Mouse (Mus musculus) Muller cell, postnatal 12 days (primary cell): ENCODE measurements around the gene Apba1.

ENCODE experiments used
- DNase-seq: peaks from one replicate; pipeline ENCODE4 v3.0.0-alpha.2; 2015; ENCODE audit errors: inconsistent ontology term

The Apba1 gene

GRCm38 (mm10) chr19:23930826-23931225 lies 172.1 kb downstream of the Apba1 start:
- no peak for DNase-seq

DNA sequence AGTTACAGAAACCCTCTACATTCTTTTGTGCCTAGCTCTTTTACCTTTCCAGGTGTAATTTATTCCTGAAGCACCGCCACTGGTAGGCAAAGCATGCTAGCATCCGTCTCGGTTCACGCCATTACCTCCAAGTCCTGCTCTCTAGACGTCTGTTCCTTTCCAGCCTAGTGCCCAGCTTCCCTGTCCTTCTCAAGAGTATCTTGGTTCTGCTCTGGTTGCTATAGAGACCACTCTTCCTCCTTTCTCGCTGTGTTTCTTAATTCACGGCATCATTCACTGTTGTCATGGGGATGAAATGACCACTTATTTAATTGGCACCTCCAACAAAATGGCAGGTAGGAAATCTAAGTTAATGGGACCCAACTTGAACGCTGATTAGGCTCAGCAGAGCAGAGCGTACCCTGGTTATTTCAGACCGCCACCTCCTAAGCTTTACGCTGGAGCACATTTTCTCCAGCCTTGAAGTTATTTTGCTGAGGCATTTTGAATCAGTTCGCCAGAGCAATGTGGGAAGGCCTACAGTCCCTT lies 182.8 kb downstream of the Apba1 start:
- no peak for DNase-seq

GRCm38 (mm10) chr19:23942886-23943285 lies 184.2 kb downstream of the Apba1 start:
- no peak for DNase-seq

- no peak for DNase-seq
These were observed 187.5 kb downstream of the Apba1 start for GRCm38 (mm10) chr19:23946026-23946685.

GRCm38 (mm10) chr19:23946751-23947150 lies 188.1 kb downstream of the Apba1 start:
- no peak for DNase-seq

GRCm38 (mm10) chr19:23947871-23948270 lies 189.2 kb downstream of the Apba1 start:
- DNase-seq: no peak

GRCm38 (mm10) chr19:23948301-23949000 lies 189.8 kb downstream of the Apba1 start:
- peak; percentile 7 for DNase-seq

GRCm38 (mm10) chr19:23955461-23955860 lies 196.8 kb downstream of the Apba1 start:
- no peak for DNase-seq

- DNase-seq: no peak
These were observed 197.8 kb downstream of the Apba1 start for GRCm38 (mm10) chr19:23956299-23956975.

GRCm38 (mm10) chr19:23957563-23957962 lies 198.9 kb downstream of the Apba1 start:
- no peak for DNase-seq

DNA sequence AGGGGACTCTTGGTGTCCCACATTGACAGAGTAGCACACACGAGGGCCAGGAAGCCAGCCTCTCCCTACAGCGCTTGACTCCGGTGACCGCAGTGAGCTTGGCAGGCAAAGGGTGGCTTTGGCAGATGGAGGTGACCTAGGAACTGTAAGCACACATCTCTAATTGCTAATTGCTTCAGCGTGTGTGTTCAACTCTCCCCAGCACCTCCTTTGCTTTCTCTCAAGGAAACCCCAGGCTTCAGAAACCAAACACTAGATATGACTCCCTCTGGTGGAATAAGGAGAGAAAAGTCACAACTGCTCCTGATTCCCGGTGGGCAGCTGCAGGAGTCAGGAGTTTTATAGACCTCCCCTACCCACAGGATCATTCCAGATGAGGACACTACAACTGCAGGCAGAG lies 200.2 kb downstream of the Apba1 start:
- peak; percentile 11 for DNase-seq

DNA sequence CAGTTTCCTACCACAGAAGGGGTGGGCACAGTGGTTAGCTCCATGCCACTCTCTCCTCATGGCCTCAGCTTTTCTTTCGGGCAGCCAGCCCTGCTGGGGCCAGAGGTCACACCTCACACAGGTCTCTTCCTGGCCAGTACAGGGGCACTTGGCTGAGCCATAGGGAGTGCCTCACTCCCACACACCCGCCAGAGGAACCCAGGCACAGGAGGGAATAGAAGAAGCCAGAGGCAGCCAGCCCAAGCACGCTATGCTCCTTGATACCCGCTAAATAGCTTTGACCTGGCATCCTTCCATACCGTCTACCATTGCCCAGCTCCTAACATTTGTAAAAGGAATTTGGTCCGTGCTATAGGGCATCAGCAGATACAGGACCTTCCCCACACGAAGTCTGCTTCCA lies 201.2 kb downstream of the Apba1 start:
- peak; percentile 60 for DNase-seq

GRCm38 (mm10) chr19:23960275-23960674 lies 201.6 kb downstream of the Apba1 start:
- peak; percentile 29 for DNase-seq

DNA sequence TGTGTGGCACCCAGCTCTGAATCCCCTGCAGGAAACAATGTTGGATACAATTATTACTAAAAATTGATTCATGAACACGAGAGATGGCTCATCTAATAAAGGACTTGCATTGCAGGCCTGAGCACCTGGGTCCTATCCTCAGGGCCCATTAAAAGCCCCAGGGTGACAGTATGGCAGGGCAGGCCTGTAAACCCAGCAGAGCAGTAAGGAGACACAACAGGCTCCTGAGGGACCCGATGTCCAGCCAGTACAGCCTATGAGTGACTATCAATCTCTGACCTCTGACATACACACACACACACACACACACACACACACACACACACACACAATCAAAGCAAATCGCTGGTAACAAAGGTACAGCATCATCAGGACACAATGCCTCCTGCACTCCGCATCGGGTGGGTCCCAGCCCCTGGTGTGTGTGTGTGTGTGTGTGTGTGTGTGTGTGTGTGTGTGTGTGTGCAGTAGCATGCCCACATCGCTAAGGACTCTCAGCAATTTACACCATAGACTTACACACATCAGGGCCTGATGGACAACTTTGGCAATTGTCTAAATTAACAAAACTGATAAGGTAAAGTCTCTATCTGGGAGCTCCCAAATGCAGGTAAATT lies 202.3 kb downstream of the Apba1 start:
- DNase-seq: peak; percentile 41

DNA sequence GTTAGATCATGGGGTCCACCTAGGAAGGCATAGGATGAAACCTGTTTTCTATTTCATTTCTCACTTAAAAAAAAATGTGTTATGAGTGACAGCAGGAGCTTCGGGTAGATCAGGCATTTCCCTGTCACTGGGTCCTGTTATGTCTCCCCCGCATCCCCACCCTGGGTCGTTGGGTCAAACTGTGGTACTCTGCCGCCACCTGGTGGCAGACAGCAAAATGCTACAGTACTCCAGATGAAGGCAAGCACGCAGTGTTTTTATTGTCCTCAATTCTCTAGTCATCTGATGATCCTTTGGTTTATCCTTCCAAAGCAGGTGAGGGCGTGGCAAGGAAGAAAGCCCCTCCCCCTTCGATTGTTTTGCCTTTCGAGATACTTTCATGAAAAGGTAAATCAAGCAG lies 202.8 kb downstream of the Apba1 start:
- DNase-seq: peak; percentile 71

- no peak for DNase-seq
These were observed 205.8 kb downstream of the Apba1 start for GRCm38 (mm10) chr19:23964401-23964910.

GRCm38 (mm10) chr19:23966376-23966775 lies 207.7 kb downstream of the Apba1 start:
- DNase-seq: no peak

- DNase-seq: peak; percentile 87
These were observed 208.5 kb downstream of the Apba1 start for GRCm38 (mm10) chr19:23967156-23967555.

GRCm38 (mm10) chr19:23968125-23968861 lies 209.6 kb downstream of the Apba1 start:
- no peak for DNase-seq

DNA sequence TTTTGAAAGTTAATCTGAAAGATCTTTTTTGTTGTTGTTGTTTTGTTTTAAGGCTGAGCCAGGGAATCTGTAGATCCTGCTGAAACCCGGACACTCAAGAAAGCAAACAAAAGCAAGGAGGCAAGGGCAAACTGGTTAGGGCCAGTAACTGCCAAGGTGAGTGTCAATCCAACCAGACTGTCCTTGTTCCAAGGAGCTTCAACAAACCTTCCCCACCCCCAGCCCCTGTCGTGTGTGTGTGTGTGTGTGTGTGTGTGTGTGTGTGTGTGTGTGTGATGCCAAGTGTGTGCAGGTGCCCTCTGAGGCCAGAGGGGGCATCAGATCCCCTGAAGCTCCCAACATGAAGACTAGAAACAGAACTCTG lies 210.2 kb downstream of the Apba1 start:
- DNase-seq: no peak

GRCm38 (mm10) chr19:23970374-23970773 lies 211.7 kb downstream of the Apba1 start:
- DNase-seq: no peak
